Mouse (Mus musculus) midbrain, embryonic 16.5 days (tissue): ENCODE data around the gene 1810062G17Rik. TPM values are rescaled to one million over a fixed set of nuclear protein-coding genes. Genes with fewer than 3 reads are reported as not detected.

ENCODE experiments used
- ATAC-seq: fragments of 200-750 bp; cut with Nextera tagmentation; 2 replicates; pipeline ENCODE4 v1.8.0; 2017; ENCODE audit warnings: moderate TSS enrichment
- H3K27ac ChIP-seq: fragments of 300-500 bp; sonication (generic); 2 replicates; pipeline ENCODE4 v1.5.1; 2014; ENCODE audit warnings: mild to moderate bottlenecking, low read length, mixed read lengths
- H3K27me3 ChIP-seq: fragments of 300-500 bp; sonication (generic); 2 replicates; pipeline ENCODE4 v1.6.1; 2014; ENCODE audit warnings: low read depth, low read length, mixed read lengths; ENCODE audit not compliant: control insufficient read depth, insufficient read depth
- H3K36me3 ChIP-seq: fragments of 300-500 bp; sonication (generic); 2 replicates; pipeline ENCODE4 v1.6.1; 2014; ENCODE audit warnings: mild to moderate bottlenecking, low read length, moderate library complexity, mixed read lengths; ENCODE audit not compliant: control insufficient read depth, insufficient read depth
- H3K4me1 ChIP-seq: fragments of 300-500 bp; sonication (generic); 2 replicates; pipeline ENCODE4 v1.6.1; 2014; ENCODE audit warnings: mild to moderate bottlenecking, low read length, mixed read lengths; ENCODE audit not compliant: control insufficient read depth, insufficient read depth
- H3K4me2 ChIP-seq: fragments of 300-500 bp; sonication (generic); 2 replicates; pipeline ENCODE4 v1.6.1; 2014; ENCODE audit warnings: mild to moderate bottlenecking, low read length, mixed read lengths
- H3K4me3 ChIP-seq: fragments of 300-500 bp; sonication (generic); 2 replicates; pipeline ENCODE4 v1.5.1; 2014; ENCODE audit warnings: low read depth, mild to moderate bottlenecking, low read length, moderate library complexity, mixed read lengths
- H3K9ac ChIP-seq: fragments of 300-500 bp; sonication (generic); 2 replicates; pipeline ENCODE4 v1.6.1; 2014; ENCODE audit warnings: low read depth, low read length, mixed read lengths
- H3K9me3 ChIP-seq: fragments of 300-500 bp; sonication (generic); replicated peaks from 2 replicates; pipeline ENCODE4 v1.6.1; 2014; ENCODE audit warnings: mild to moderate bottlenecking, low read length, mixed read lengths; ENCODE audit not compliant: control insufficient read depth, poor library complexity, severe bottlenecking
- WGBS: fragments of 180-500 bp; shearing (Covaris S2); extraction: QIAGEN DNeasy Blood & Tissue Kit; methylation state at CpG from one replicate; pipeline ENCODE4 v1.1.7; 2014; 5-methylcytosine and 5-hydroxymethylcytosine counted together
- polyA plus RNA-seq: library from polyadenylated mRNA; unstranded; fragments of >200 nt; fragmentation: Nextera tagmentation; extraction: Ambion mirVana; gene quantifications from 2 replicates; pipeline ENCODE4 v1.2.1, GENCODE M21; 2015

The 1810062G17Rik gene
- polyA plus RNA-seq, 1 experiment from 2014 or later, result 0.28 TPM

GRCm38 (mm10) chr3:36484292-36484691 lies 8.6 kb downstream of the 1810062G17Rik start:
- no peaks in the 10 kb centered on the region for H3K9me3 ChIP-seq
- no peaks in the 10 kb centered on the region for H3K36me3 ChIP-seq
- no peak overlapping the region for H3K4me2 ChIP-seq
- ATAC-seq, result no peak
- H3K27me3 ChIP-seq, result no peaks in the 10 kb centered on the region
- H3K9ac ChIP-seq, result no peak overlapping the region
- peaks cover 8% of the 10 kb centered on the region for H3K4me1 ChIP-seq
- H3K27ac ChIP-seq, result no peak overlapping the region
- 94% methylated on average over 4 of the region's 4 CpGs for WGBS
- H3K4me3 ChIP-seq, result no peak overlapping the region

GRCm38 (mm10) chr3:36486176-36486575 lies 10.4 kb downstream of the 1810062G17Rik start:
- 58% methylated on average over 6 of the region's 6 CpGs for WGBS
- no peak for ATAC-seq
- H3K36me3 ChIP-seq, result no peaks in the 10 kb centered on the region

GRCm38 (mm10) chr3:36486881-36487280 lies 11.1 kb downstream of the 1810062G17Rik start:
- Histone ChIP-seq H3K4me3 (no peak overlapping the region), H3K9me3 (no peaks in the 10 kb centered on the region), H3K36me3 (no peaks in the 10 kb centered on the region), H3K4me2 (no peak overlapping the region), H3K4me1 (peaks cover 4% of the 10 kb centered on the region), H3K27ac (no peak overlapping the region), H3K27me3 (no peaks in the 10 kb centered on the region), H3K9ac (no peak overlapping the region)
- WGBS, result 90% methylated on average over 6 of the region's 6 CpGs
- ATAC-seq, result no peak

More at GRCm38 (mm10) chr3:36486176-36486575, 10.4 kb downstream of the 1810062G17Rik start:
- no peak overlapping the region for H3K4me3 ChIP-seq
- H3K4me1 ChIP-seq, result peaks cover 8% of the 10 kb centered on the region
- no peak overlapping the region for H3K27ac ChIP-seq
- no peak overlapping the region for H3K9ac ChIP-seq
- no peak overlapping the region for H3K4me2 ChIP-seq
- H3K9me3 ChIP-seq, result no peaks in the 10 kb centered on the region
- no peaks in the 10 kb centered on the region for H3K27me3 ChIP-seq

- Histone ChIP-seq H3K4me1 (0 out of 2 replicates have a peak, but pooled peaks cover 1% of the 10 kb centered on the region), H3K9ac (no peak overlapping the region), H3K27me3 (no peaks in the 10 kb centered on the region), H3K36me3 (no peaks in the 10 kb centered on the region), H3K27ac (no peak overlapping the region), H3K9me3 (no peaks in the 10 kb centered on the region), H3K4me3 (no peak overlapping the region), H3K4me2 (no peak overlapping the region)
- ATAC-seq, result no peak
- 59% methylated on average over 1 of the region's 1 CpGs for WGBS
These were observed 12.6 kb downstream of the 1810062G17Rik start for GRCm38 (mm10) chr3:36488367-36488766.

- Histone ChIP-seq H3K9me3 (no peaks in the 10 kb centered on the region), H3K27me3 (no peaks in the 10 kb centered on the region), H3K4me1 (peaks cover 2% of the 10 kb centered on the region; the same call in 1 of the 2 replicates), H3K27ac (no peak overlapping the region), H3K4me2 (no peak overlapping the region), H3K9ac (no peak overlapping the region), H3K4me3 (no peak overlapping the region), H3K36me3 (no peaks in the 10 kb centered on the region)
- no peak for ATAC-seq
- WGBS, result 87% methylated on average over 6 of the region's 6 CpGs
These were observed 13.3 kb downstream of the 1810062G17Rik start for GRCm38 (mm10) chr3:36488899-36489589.

GRCm38 (mm10) chr3:36489590-36489910 lies 13.8 kb downstream of the 1810062G17Rik start:
- Histone ChIP-seq H3K4me1 (peaks cover 2% of the 10 kb centered on the region; the same call in 1 of the 2 replicates), H3K4me3 (no peak overlapping the region), H3K36me3 (no peaks in the 10 kb centered on the region), H3K4me2 (no peak overlapping the region), H3K27ac (no peak overlapping the region), H3K9ac (no peak overlapping the region), H3K9me3 (no peaks in the 10 kb centered on the region), H3K27me3 (no peaks in the 10 kb centered on the region)
- no peak for ATAC-seq
- 89% methylated on average over 1 of the region's 1 CpGs for WGBS

- 94% methylated on average over 5 of the region's 5 CpGs for WGBS
- peaks cover 2% of the 10 kb centered on the region; the same call in 1 of the 2 replicates for H3K4me1 ChIP-seq
- H3K4me2 ChIP-seq, result no peak overlapping the region
- H3K9me3 ChIP-seq, result no peaks in the 10 kb centered on the region
- H3K27me3 ChIP-seq, result no peaks in the 10 kb centered on the region
- H3K9ac ChIP-seq, result no peak overlapping the region
- no peaks in the 10 kb centered on the region for H3K36me3 ChIP-seq
- no peak overlapping the region for H3K4me3 ChIP-seq
- ATAC-seq, result no peak
- H3K27ac ChIP-seq, result no peak overlapping the region
These were observed 15.8 kb downstream of the 1810062G17Rik start for GRCm38 (mm10) chr3:36491535-36491934.

- Histone ChIP-seq H3K36me3 (no peaks in the 10 kb centered on the region), H3K9ac (no peak overlapping the region), H3K4me1 (peaks cover 2% of the 10 kb centered on the region; the same call in 1 of the 2 replicates), H3K27me3 (no peaks in the 10 kb centered on the region), H3K9me3 (no peaks in the 10 kb centered on the region), H3K4me3 (no peak overlapping the region), H3K4me2 (no peak overlapping the region), H3K27ac (no peak overlapping the region)
- ATAC-seq, result no peak
- 76% methylated on average over 9 of the region's 9 CpGs for WGBS
These were observed 17.1 kb downstream of the 1810062G17Rik start for GRCm38 (mm10) chr3:36492716-36493391.

GRCm38 (mm10) chr3:36493641-36494283 lies 18.0 kb downstream of the 1810062G17Rik start:
- Histone ChIP-seq H3K9me3 (no peaks in the 10 kb centered on the region), H3K27ac (no peak overlapping the region), H3K4me1 (peaks cover 2% of the 10 kb centered on the region; the same call in 1 of the 2 replicates), H3K4me3 (no peak overlapping the region), H3K36me3 (no peaks in the 10 kb centered on the region), H3K4me2 (no peak overlapping the region), H3K27me3 (no peaks in the 10 kb centered on the region), H3K9ac (no peak overlapping the region)
- WGBS, result 61% methylated on average over 6 of the region's 6 CpGs
- peak; percentile 83 for ATAC-seq
